8 mouse cellular contexts compared by ENCODE assay signal in genomic region chr5:110979861-110980346, GRCm38 (mm10).
DNase-seq lines count a peak whose midpoint lies in the region; ATAC-seq and TF ChIP-seq lines count a peak whose summit lies in the region.

No protein-coding gene starts in this region.

- peak overlapping the region; percentile 66 for H3K4me3 ChIP-seq in layer of hippocampus, adult 2 months
- peak overlapping the region; percentile 84 for H3K4me3 ChIP-seq in liver, adult 2 months (ENCODE audit: insufficient read depth, low read depth, low read length)
- H3K4me3 ChIP-seq in midbrain, postnatal 0 days (ENCODE audit: low read depth, low read length), result peak overlapping the region; percentile 85

- no peak; the same call in 1 of the 2 replicates for TF ChIP-seq CTCF in layer of hippocampus, adult 2 months (conservative IDR thresholded peaks at IDR 0.05)
- TF ChIP-seq CTCF in liver, adult 2 months (IDR thresholded peaks at IDR 0.05; ENCODE audit: low read depth, low read length), result no peak
- TF ChIP-seq CTCF in midbrain, postnatal 0 days (IDR thresholded peaks at IDR 0.05), result no peak

- no peaks in the 10 kb centered on the region for H3K79me2 ChIP-seq in liver, adult 2 months (ENCODE audit: control insufficient read depth, insufficient read depth, low read length)

- peaks cover 4% of the 10 kb centered on the region for H3K27me3 ChIP-seq in liver, adult 2 months (ENCODE audit: control insufficient read depth, insufficient read depth, low read length)
- H3K27me3 ChIP-seq in midbrain, postnatal 0 days (ENCODE audit: insufficient read depth, low read length), result no peaks in the 10 kb centered on the region

- H3K4me1 ChIP-seq in liver, adult 2 months (ENCODE audit: control insufficient read depth, insufficient read depth, low read length), result no peaks in the 10 kb centered on the region
- H3K4me1 ChIP-seq in midbrain, postnatal 0 days (ENCODE audit: insufficient read depth, low read length), result peaks cover 8% of the 10 kb centered on the region; the same call in 1 of the 2 replicates

- no peaks in the 10 kb centered on the region for H3K9me3 ChIP-seq in midbrain, postnatal 0 days (ENCODE audit: low read length)

- under 1% methylated on average over 14 of the region's 14 CpGs for WGBS in liver, adult 2 months
- under 1% methylated on average over 14 of the region's 14 CpGs for WGBS in midbrain, postnatal 0 days

- H3K4me2 ChIP-seq in midbrain, postnatal 0 days (ENCODE audit: low read depth, low read length, poor library complexity, severe bottlenecking), result peak overlapping the region; percentile 79

- no peak for TF ChIP-seq POLR2A in liver, adult 2 months (IDR thresholded peaks at IDR 0.05; ENCODE audit: extremely low read depth, insufficient read depth, low read length)

- ATAC-seq in midbrain, postnatal 0 days (ENCODE audit: low FRiP score), result no peak

- no peaks in the 10 kb centered on the region for H3K36me3 ChIP-seq in liver, adult 2 months (ENCODE audit: control insufficient read depth, insufficient read depth, low read length)
- no peaks in the 10 kb centered on the region for H3K36me3 ChIP-seq in midbrain, postnatal 0 days (ENCODE audit: insufficient read depth, low read length)

- H3K9ac ChIP-seq in liver, adult 2 months (ENCODE audit: low read depth, low read length), result peak overlapping the region; percentile 63
- peak overlapping the region; percentile 91 for H3K9ac ChIP-seq in midbrain, postnatal 0 days (replicated peaks; ENCODE audit: low read length, poor library complexity, severe bottlenecking)

- peak overlapping the region; percentile 63 for H3K27ac ChIP-seq in layer of hippocampus, adult 2 months
- H3K27ac ChIP-seq in liver, adult 2 months (replicated peaks; ENCODE audit: insufficient read depth, low read depth, low read length), result no peak overlapping the region
- H3K27ac ChIP-seq in midbrain, postnatal 0 days (ENCODE audit: low read depth, low read length), result peak overlapping the region; percentile 85

- peak in 1 of 2 experiments; percentile 12 for DNase-seq in layer of hippocampus, adult 2 months (ENCODE audit: low spot score in 2 of 2)
- DNase-seq in layer of hippocampus, adult 9-10 months (ENCODE audit: low spot score), result no peak
- peak; percentile 25 for DNase-seq in c-Kit-positive CD71-negative TER-119-negative erythroid progenitor cells, embryonic 14.5 days (ENCODE audit: low read depth)
- peak; percentile 28 for DNase-seq in gastrocnemius, postnatal 25 days
- peak; percentile 78 for DNase-seq in induced T-regulatory cell, adult 2 months (ENCODE audit: low read depth)
- peak; percentile 47 for DNase-seq in liver, adult 2 months (ENCODE audit: extremely low read depth, low read depth, low spot score)
- DNase-seq in midbrain, postnatal 0 days (ENCODE audit: low spot score), result peak; percentile 52
- DNase-seq in testis, postnatal 10 days (ENCODE audit: low spot score), result peak; percentile 44
